Mouse (Mus musculus) neural tube, embryonic 13.5 days (tissue): ENCODE results near the gene Gskip. TPM values are rescaled to one million over a fixed set of nuclear protein-coding genes. Genes with fewer than 3 reads are reported as not detected.

ENCODE experiments used
- ATAC-seq: fragments of 200-750 bp; cut with Nextera tagmentation; 2 replicates; pipeline ENCODE4 v1.8.0; 2017; ENCODE audit warnings: low read depth, mild to moderate bottlenecking, moderate TSS enrichment, moderate library complexity
- H3K27ac ChIP-seq: fragments of 300-500 bp; sonication (generic); replicated peaks from 2 replicates; pipeline ENCODE4 v1.5.1; 2015; ENCODE audit warnings: moderate library complexity, mild to moderate bottlenecking, inconsistent platforms
- H3K27me3 ChIP-seq: fragments of 300-500 bp; sonication (generic); 2 replicates; pipeline ENCODE4 v1.6.1; 2015; ENCODE audit warnings: mild to moderate bottlenecking, inconsistent platforms
- H3K36me3 ChIP-seq: fragments of 300-500 bp; sonication (generic); 2 replicates; pipeline ENCODE4 v1.6.1; 2015; ENCODE audit warnings: mild to moderate bottlenecking, inconsistent platforms
- H3K4me1 ChIP-seq: fragments of 300-500 bp; sonication (generic); replicated peaks from 2 replicates; pipeline ENCODE4 v1.6.1; 2015; ENCODE audit warnings: inconsistent platforms
- H3K4me2 ChIP-seq: fragments of 300-500 bp; sonication (generic); 2 replicates; pipeline ENCODE4 v1.6.1; 2015; ENCODE audit warnings: inconsistent platforms, mild to moderate bottlenecking, moderate library complexity
- H3K4me3 ChIP-seq: fragments of 300-500 bp; sonication (generic); 2 replicates; pipeline ENCODE4 v1.5.1; 2015; ENCODE audit warnings: mild to moderate bottlenecking, inconsistent platforms
- H3K9ac ChIP-seq: fragments of 300-500 bp; sonication (generic); 2 replicates; pipeline ENCODE4 v1.6.1; 2015; ENCODE audit warnings: moderate library complexity, mild to moderate bottlenecking, inconsistent platforms
- H3K9me3 ChIP-seq: fragments of 300-500 bp; sonication (generic); 2 replicates; pipeline ENCODE4 v1.6.1; 2016; ENCODE audit warnings: inconsistent platforms
- WGBS: fragments of 180-500 bp; shearing (Covaris S2); methylation state at CpG from one replicate; pipeline ENCODE4 v1.1.7; 2015; 5-methylcytosine and 5-hydroxymethylcytosine counted together
- polyA plus RNA-seq: library from polyadenylated mRNA; unstranded; fragments of >200 nt; fragmentation: Nextera tagmentation; extraction: Ambion mirVana; gene quantifications from 2 replicates; pipeline ENCODE4 v1.2.1, GENCODE M21; 2015

Gskip gene
- polyA plus RNA-seq, 1 experiment from 2014 or later: 33.3 TPM

GRCm38 (mm10) chr12:105727268-105727667, 42.6 kb downstream of the Gskip start:
- no peaks in the 10 kb centered on the region for H3K9me3 ChIP-seq
- no peak for ATAC-seq
- H3K27ac ChIP-seq: no peak overlapping the region
- no peak overlapping the region for H3K4me2 ChIP-seq
- no peak overlapping the region for H3K9ac ChIP-seq
- H3K4me1 ChIP-seq: 0 out of 2 replicates have a peak, but pooled peaks cover 3% of the 10 kb centered on the region
- no peaks in the 10 kb centered on the region for H3K27me3 ChIP-seq
- 94% methylated on average over 3 of the region's 3 CpGs for WGBS
- H3K36me3 ChIP-seq: no peaks in the 10 kb centered on the region
- no peak overlapping the region for H3K4me3 ChIP-seq

- 25% methylated on average over 8 of the region's 8 CpGs for WGBS
- no peaks in the 10 kb centered on the region for H3K9me3 ChIP-seq
- no peak overlapping the region for H3K27ac ChIP-seq
- H3K27me3 ChIP-seq: no peaks in the 10 kb centered on the region
- no peak overlapping the region for H3K4me3 ChIP-seq
- H3K9ac ChIP-seq: no peak overlapping the region
- no peaks in the 10 kb centered on the region for H3K4me1 ChIP-seq
- no peak overlapping the region for H3K4me2 ChIP-seq
- no peak for ATAC-seq
- no peaks in the 10 kb centered on the region for H3K36me3 ChIP-seq
Observed at GRCm38 (mm10) chr12:105727964-105728363, 43.3 kb downstream of the Gskip start.

GRCm38 (mm10) chr12:105730851-105731460, 46.3 kb downstream of the Gskip start:
- Histone ChIP-seq H3K27ac (no peak overlapping the region), H3K27me3 (no peaks in the 10 kb centered on the region), H3K4me2 (no peak overlapping the region), H3K4me3 (no peak overlapping the region), H3K4me1 (no peaks in the 10 kb centered on the region), H3K9ac (no peak overlapping the region), H3K9me3 (no peaks in the 10 kb centered on the region), H3K36me3 (no peaks in the 10 kb centered on the region)
- ATAC-seq: no peak
- WGBS: 86% methylated on average over 6 of the region's 6 CpGs

GRCm38 (mm10) chr12:105733370-105734159, 48.9 kb downstream of the Gskip start:
- WGBS: 67% methylated on average over 9 of the region's 9 CpGs
- no peak overlapping the region for H3K27ac ChIP-seq

GRCm38 (mm10) chr12:105735226-105735888, 50.7 kb downstream of the Gskip start:
- H3K27me3 ChIP-seq: no peaks in the 10 kb centered on the region
- H3K9ac ChIP-seq: no peak overlapping the region
- ATAC-seq: no peak
- no peaks in the 10 kb centered on the region for H3K9me3 ChIP-seq
- no peaks in the 10 kb centered on the region for H3K36me3 ChIP-seq
- H3K4me3 ChIP-seq: no peak overlapping the region
- no peak overlapping the region for H3K4me2 ChIP-seq
- no peak overlapping the region for H3K27ac ChIP-seq
- no peaks in the 10 kb centered on the region for H3K4me1 ChIP-seq
- WGBS: 80% methylated on average over 7 of the region's 7 CpGs

More at GRCm38 (mm10) chr12:105733370-105734159, 48.9 kb downstream of the Gskip start:
- H3K36me3 ChIP-seq: no peaks in the 10 kb centered on the region
- no peak overlapping the region for H3K4me3 ChIP-seq
- no peak overlapping the region for H3K9ac ChIP-seq
- no peak for ATAC-seq
- H3K4me2 ChIP-seq: no peak overlapping the region
- H3K4me1 ChIP-seq: no peaks in the 10 kb centered on the region
- no peaks in the 10 kb centered on the region for H3K27me3 ChIP-seq
- H3K9me3 ChIP-seq: no peaks in the 10 kb centered on the region

- no peak for ATAC-seq
- Histone ChIP-seq H3K4me2 (no peak overlapping the region), H3K9ac (no peak overlapping the region), H3K4me1 (no peaks in the 10 kb centered on the region), H3K27ac (no peak overlapping the region), H3K36me3 (no peaks in the 10 kb centered on the region), H3K9me3 (no peaks in the 10 kb centered on the region), H3K4me3 (no peak overlapping the region), H3K27me3 (no peaks in the 10 kb centered on the region)
- 90% methylated on average over 6 of the region's 6 CpGs for WGBS
Observed at GRCm38 (mm10) chr12:105735889-105736251, 51.2 kb downstream of the Gskip start.

- ATAC-seq: no peak
- H3K9me3 ChIP-seq: no peaks in the 10 kb centered on the region
- H3K27ac ChIP-seq: no peak overlapping the region
- H3K4me3 ChIP-seq: no peak overlapping the region
- 78% methylated on average over 15 of the region's 15 CpGs for WGBS
- no peaks in the 10 kb centered on the region for H3K4me1 ChIP-seq
- H3K4me2 ChIP-seq: no peak overlapping the region
- H3K9ac ChIP-seq: no peak overlapping the region
- H3K27me3 ChIP-seq: no peaks in the 10 kb centered on the region
- no peaks in the 10 kb centered on the region for H3K36me3 ChIP-seq
Observed at GRCm38 (mm10) chr12:105738316-105739096, 53.9 kb downstream of the Gskip start.

GRCm38 (mm10) chr12:105739656-105740055, 55.0 kb downstream of the Gskip start:
- ATAC-seq: no peak
- no peaks in the 10 kb centered on the region for H3K4me1 ChIP-seq
- no peaks in the 10 kb centered on the region for H3K36me3 ChIP-seq
- H3K27ac ChIP-seq: no peak overlapping the region
- 90% methylated on average over 8 of the region's 8 CpGs for WGBS
- no peak overlapping the region for H3K4me3 ChIP-seq
- H3K9me3 ChIP-seq: no peaks in the 10 kb centered on the region
- no peak overlapping the region for H3K4me2 ChIP-seq
- no peaks in the 10 kb centered on the region for H3K27me3 ChIP-seq
- no peak overlapping the region for H3K9ac ChIP-seq

- ATAC-seq: no peak
- H3K4me3 ChIP-seq: no peak overlapping the region
Observed at GRCm38 (mm10) chr12:105748114-105748513, 63.5 kb downstream of the Gskip start.

More at GRCm38 (mm10) chr12:105748114-105748513, 63.5 kb downstream of the Gskip start:
- Histone ChIP-seq H3K4me2 (no peak overlapping the region), H3K27me3 (no peaks in the 10 kb centered on the region), H3K9me3 (no peaks in the 10 kb centered on the region), H3K27ac (no peak overlapping the region), H3K4me1 (no peaks in the 10 kb centered on the region), H3K36me3 (no peaks in the 10 kb centered on the region), H3K9ac (no peak overlapping the region)
- 90% methylated on average over 5 of the region's 5 CpGs for WGBS
